Mouse (Mus musculus): ENCODE results near the gene Zfp213. TPM values are rescaled to one million over a fixed set of nuclear protein-coding genes. Genes with fewer than 3 reads are reported as not detected.

The Zfp213 gene
- polyA plus RNA-seq, 1 experiment = 8.0 TPM

GRCm38 (mm10) chr17:23546702-23547505 lies 17.1 kb downstream of the Zfp213 start:
- H3K27me3 ChIP-seq (replicated peaks) = peaks cover 17% of the 10 kb centered on the region
- no peaks in the 10 kb centered on the region for H3K9me3 ChIP-seq
- no peaks in the 10 kb centered on the region for H3K36me3 ChIP-seq (replicated peaks; ENCODE audit: low read length)
- no peak for TF ChIP-seq FLI1 (IDR thresholded peaks at IDR 0.05; ENCODE audit: low read length)
- TF ChIP-seq GATA1 (IDR thresholded peaks at IDR 0.05; ENCODE audit: borderline replicate concordance, low read length) = no peak
- peaks cover 58% of the 10 kb centered on the region for H3K4me1 ChIP-seq
- peak overlapping the region; percentile 97 for H3K4me3 ChIP-seq (replicated peaks)

DNA sequence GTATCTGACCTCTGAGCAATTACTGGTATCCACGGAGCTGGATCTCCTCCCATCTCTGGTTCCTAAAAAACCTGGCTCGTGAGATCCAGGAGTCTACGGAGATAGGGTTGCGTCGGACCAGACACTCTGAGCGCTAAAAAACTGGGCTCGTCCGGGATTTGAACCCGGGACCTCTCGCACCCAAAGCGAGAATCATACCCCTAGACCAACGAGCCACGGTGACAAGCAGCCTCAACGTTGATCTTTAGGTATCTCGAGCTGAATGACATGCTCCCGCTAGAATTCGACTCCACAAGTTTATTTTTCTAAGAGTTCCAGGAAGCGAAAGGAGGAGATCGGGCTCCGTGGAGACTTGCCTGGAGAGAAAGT lies 17.7 kb downstream of the Zfp213 start:
- Histone ChIP-seq H3K27me3 (replicated peaks) (peaks cover 23% of the 10 kb centered on the region), H3K36me3 (replicated peaks; ENCODE audit: low read length) (no peaks in the 10 kb centered on the region), H3K4me1 (peaks cover 56% of the 10 kb centered on the region), H3K4me3 (replicated peaks) (peak overlapping the region; percentile 97), H3K9me3 (no peaks in the 10 kb centered on the region)
- no peak for TF ChIP-seq GATA1 (IDR thresholded peaks at IDR 0.05; ENCODE audit: borderline replicate concordance, low read length)
- TF ChIP-seq FLI1 (IDR thresholded peaks at IDR 0.05; ENCODE audit: low read length) = no peak

- Histone ChIP-seq H3K9me3 (no peaks in the 10 kb centered on the region), H3K4me3 (replicated peaks) (no peak overlapping the region), H3K4me1 (peaks cover 51% of the 10 kb centered on the region), H3K27me3 (replicated peaks) (peaks cover 27% of the 10 kb centered on the region), H3K36me3 (replicated peaks; ENCODE audit: low read length) (no peaks in the 10 kb centered on the region)
- TF ChIP-seq FLI1 (IDR thresholded peaks at IDR 0.05; ENCODE audit: low read length) (no peak), GATA1 (IDR thresholded peaks at IDR 0.05; ENCODE audit: borderline replicate concordance, low read length) (no peak)
These were observed 18.2 kb downstream of the Zfp213 start for GRCm38 (mm10) chr17:23545841-23546240.

GRCm38 (mm10) chr17:23544766-23545165 lies 19.3 kb downstream of the Zfp213 start:
- Histone ChIP-seq H3K9me3 (no peaks in the 10 kb centered on the region), H3K36me3 (replicated peaks; ENCODE audit: low read length) (no peaks in the 10 kb centered on the region), H3K27me3 (replicated peaks) (peaks cover 33% of the 10 kb centered on the region), H3K4me1 (peaks cover 52% of the 10 kb centered on the region), H3K4me3 (replicated peaks) (no peak overlapping the region)
- TF ChIP-seq GATA1 (IDR thresholded peaks at IDR 0.05; ENCODE audit: borderline replicate concordance, low read length) (no peak), FLI1 (IDR thresholded peaks at IDR 0.05; ENCODE audit: low read length) (no peak)

- peaks cover 44% of the 10 kb centered on the region for H3K4me1 ChIP-seq
- H3K4me3 ChIP-seq (replicated peaks) = no peak overlapping the region
- H3K27me3 ChIP-seq (replicated peaks) = peaks cover 39% of the 10 kb centered on the region
- H3K9me3 ChIP-seq = no peaks in the 10 kb centered on the region
- H3K36me3 ChIP-seq (replicated peaks; ENCODE audit: low read length) = no peaks in the 10 kb centered on the region
- TF ChIP-seq FLI1 (IDR thresholded peaks at IDR 0.05; ENCODE audit: low read length) (no peak), GATA1 (IDR thresholded peaks at IDR 0.05; ENCODE audit: borderline replicate concordance, low read length) (no peak)
These were observed 20.1 kb downstream of the Zfp213 start for GRCm38 (mm10) chr17:23543983-23544382.

DNA sequence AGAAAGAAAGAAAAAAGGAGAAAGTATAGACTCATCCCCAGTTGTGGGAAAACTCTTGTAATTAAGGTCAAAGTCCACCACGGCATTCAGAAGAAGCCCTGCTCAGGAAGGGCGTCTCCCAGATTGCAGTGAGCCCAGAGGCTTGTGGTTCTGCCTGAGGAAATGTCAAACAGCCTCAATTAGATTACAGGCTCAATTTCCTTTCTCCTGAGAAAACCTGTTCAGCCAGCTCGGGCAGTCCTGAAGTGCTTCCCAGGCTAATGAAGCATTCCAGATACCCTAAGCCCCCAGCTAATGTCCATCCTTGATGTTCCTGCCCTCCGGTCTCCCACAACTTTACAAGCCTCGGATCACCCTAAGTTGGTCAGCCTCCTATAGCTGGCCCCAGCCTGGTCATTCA lies 20.7 kb downstream of the Zfp213 start:
- no peaks in the 10 kb centered on the region for H3K36me3 ChIP-seq (replicated peaks; ENCODE audit: low read length)
- H3K4me3 ChIP-seq (replicated peaks) = peak overlapping the region; percentile 1
- H3K9me3 ChIP-seq = no peaks in the 10 kb centered on the region
- H3K4me1 ChIP-seq = peaks cover 44% of the 10 kb centered on the region
- TF ChIP-seq GATA1 (IDR thresholded peaks at IDR 0.05; ENCODE audit: borderline replicate concordance, low read length) (no peak), FLI1 (IDR thresholded peaks at IDR 0.05; ENCODE audit: low read length) (no peak)
- peaks cover 40% of the 10 kb centered on the region for H3K27me3 ChIP-seq (replicated peaks)

GRCm38 (mm10) chr17:23542835-23543234 lies 21.2 kb downstream of the Zfp213 start:
- H3K4me1 ChIP-seq = peaks cover 47% of the 10 kb centered on the region
- TF ChIP-seq FLI1 (IDR thresholded peaks at IDR 0.05; ENCODE audit: low read length) (no peak), GATA1 (IDR thresholded peaks at IDR 0.05; ENCODE audit: borderline replicate concordance, low read length) (no peak)
- H3K27me3 ChIP-seq (replicated peaks) = peaks cover 44% of the 10 kb centered on the region
- H3K9me3 ChIP-seq = no peaks in the 10 kb centered on the region
- H3K36me3 ChIP-seq (replicated peaks; ENCODE audit: low read length) = no peaks in the 10 kb centered on the region
- peak overlapping the region; percentile 65 for H3K4me3 ChIP-seq (replicated peaks)

- Histone ChIP-seq H3K4me3 (replicated peaks) (peak overlapping the region; percentile 77), H3K36me3 (replicated peaks; ENCODE audit: low read length) (no peaks in the 10 kb centered on the region), H3K9me3 (no peaks in the 10 kb centered on the region), H3K4me1 (peaks cover 54% of the 10 kb centered on the region), H3K27me3 (replicated peaks) (peaks cover 48% of the 10 kb centered on the region)
- no peak for TF ChIP-seq GATA1 (IDR thresholded peaks at IDR 0.05; ENCODE audit: borderline replicate concordance, low read length)
- no peak for TF ChIP-seq FLI1 (IDR thresholded peaks at IDR 0.05; ENCODE audit: low read length)
These were observed 21.9 kb downstream of the Zfp213 start for GRCm38 (mm10) chr17:23542004-23542720.

DNA sequence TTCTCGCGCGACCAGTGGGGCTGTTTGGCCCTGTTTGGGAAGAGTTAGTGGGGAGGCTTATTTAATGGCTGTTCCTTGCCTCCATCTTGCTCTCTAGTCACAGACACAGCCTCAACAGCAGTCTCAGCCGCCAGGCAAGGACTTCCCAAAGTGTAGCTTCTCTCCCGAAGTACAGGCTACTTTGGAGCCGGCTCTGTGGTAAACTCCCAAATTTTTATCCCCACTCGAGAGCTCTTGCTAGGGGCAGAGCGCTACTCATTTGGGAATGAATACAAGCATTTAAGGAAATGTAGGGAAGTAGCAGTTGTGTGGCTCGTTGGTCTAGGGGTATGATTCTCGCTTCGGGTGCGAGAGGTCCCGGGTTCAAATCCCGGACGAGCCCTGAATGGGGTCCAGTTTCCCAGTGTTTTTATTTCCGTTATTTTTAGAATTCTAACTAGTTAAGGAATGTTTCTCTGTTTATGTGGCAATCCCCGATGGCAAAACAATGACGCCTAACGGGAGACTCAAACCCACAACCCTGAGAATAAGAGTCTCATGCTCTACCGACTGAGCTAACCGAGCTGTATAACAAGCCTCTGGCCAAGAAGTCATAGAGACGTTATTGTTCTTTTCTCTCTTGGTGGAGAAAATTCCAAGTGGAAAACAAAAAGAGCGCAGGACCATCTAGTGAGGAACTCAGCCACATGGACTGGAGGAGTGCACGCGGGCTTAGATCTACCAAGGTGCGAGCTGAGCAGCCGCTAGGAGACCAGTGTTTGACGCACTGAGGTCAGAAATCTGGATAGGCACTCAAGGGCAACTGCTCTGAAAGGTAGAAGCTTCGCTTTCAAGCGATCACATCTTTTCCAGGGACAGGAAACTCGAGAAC lies 23.2 kb downstream of the Zfp213 start:
- peaks cover 48% of the 10 kb centered on the region for H3K27me3 ChIP-seq (replicated peaks)
- H3K9me3 ChIP-seq = no peaks in the 10 kb centered on the region
- no peak overlapping the region for H3K4me3 ChIP-seq (replicated peaks)
- TF ChIP-seq GATA1 (IDR thresholded peaks at IDR 0.05; ENCODE audit: borderline replicate concordance, low read length) (no peak), FLI1 (IDR thresholded peaks at IDR 0.05; ENCODE audit: low read length) (no peak)
- H3K36me3 ChIP-seq (replicated peaks; ENCODE audit: low read length) = no peaks in the 10 kb centered on the region
- peaks cover 56% of the 10 kb centered on the region for H3K4me1 ChIP-seq

Data from megakaryocyte, embryonic 14.5 days (primary cell).